Mouse (Mus musculus) megakaryocyte-erythroid progenitor cell, adult 5-6 weeks (primary cell): ENCODE measurements at regions not wholly inside any gene's neighbourhood (a gene's known extent, or its start where the extent isn't known, plus 50 kb on each side); places are given as distances from the start of the nearest gene placed in this dataset.
A peak's percentile ranks its signal among the peaks of the same experiment; 100 is the strongest.

Experiments used
- ATAC-seq: replicated peaks from 2 replicates; pipeline ENCODE4 v1.8.0; 2016; ENCODE audit warnings: mild to moderate bottlenecking, inconsistent platforms; ENCODE audit not compliant: severe bottlenecking, poor library complexity, low FRiP score, low TSS enrichment

GRCm38 (mm10) chr13:34401031-34401430, 56.0 kb upstream of the Slc22a23 start:
- ATAC-seq: no peak

GRCm38 (mm10) chr13:34398847-34399246, 53.9 kb upstream of the Slc22a23 start:
- peak; percentile 78 for ATAC-seq

- no peak for ATAC-seq
Observed at GRCm38 (mm10) chr13:34398061-34398787, 53.2 kb upstream of the Slc22a23 start.

- ATAC-seq: no peak
Observed at GRCm38 (mm10) chr13:34395504-34395903, 50.5 kb upstream of the Slc22a23 start.

- no peak for ATAC-seq
Observed at GRCm38 (mm10) chr13:34395010-34395409, 50.0 kb upstream of the Slc22a23 start.
